29 mouse cellular contexts compared by ENCODE assay signal in genomic region chr8:28267277-28267676, GRCm38 (mm10).
"Had no signal": no experiment of that assay in that cellular context is flagged by ENCODE, and none has a peak within 500 bp of the region (broad histone marks: within the 10 kb centered on the region; RNA-seq: fewer than 3 reads in every experiment).

No protein-coding gene starts in this region.

- H3K36me3 ChIP-seq: embryonic facial prominence, embryonic 10.5 days; embryonic facial prominence, embryonic 12.5 days; embryonic facial prominence, embryonic 13.5 days; embryonic facial prominence, embryonic 15.5 days; forebrain, embryonic 10.5 days; forebrain, embryonic 12.5 days; forebrain, embryonic 15.5 days had no signal

- H3K4me1 ChIP-seq: embryonic facial prominence, embryonic 10.5 days; embryonic facial prominence, embryonic 12.5 days; embryonic facial prominence, embryonic 13.5 days; embryonic facial prominence, embryonic 15.5 days; forebrain, embryonic 10.5 days; forebrain, embryonic 12.5 days; forebrain, embryonic 13.5 days; forebrain, embryonic 15.5 days had no signal

- H3K9ac ChIP-seq: embryonic facial prominence, embryonic 12.5 days; embryonic facial prominence, embryonic 13.5 days; embryonic facial prominence, embryonic 15.5 days; forebrain, embryonic 12.5 days; forebrain, embryonic 13.5 days; forebrain, embryonic 15.5 days; forebrain, postnatal 0 days had no signal

- H3K4me3 ChIP-seq: embryonic facial prominence, embryonic 10.5 days; embryonic facial prominence, embryonic 12.5 days; embryonic facial prominence, embryonic 13.5 days; embryonic facial prominence, embryonic 15.5 days; erythroblast, embryonic 14.5 days; forebrain, embryonic 10.5 days; forebrain, embryonic 12.5 days; forebrain, embryonic 13.5 days; forebrain, embryonic 15.5 days; gastrocnemius, adult 2 months; heart, adult 2 months had no signal

- H3K27me3 ChIP-seq: embryonic facial prominence, embryonic 12.5 days; embryonic facial prominence, embryonic 13.5 days; embryonic facial prominence, embryonic 15.5 days; forebrain, embryonic 12.5 days; forebrain, embryonic 13.5 days; forebrain, embryonic 15.5 days had no signal

- ATAC-seq: forebrain, embryonic 13.5 days; forebrain, embryonic 14.5 days; forebrain, embryonic 15.5 days; forebrain, embryonic 16.5 days; forebrain, postnatal 0 days had no signal

- H3K9me3 ChIP-seq: embryonic facial prominence, embryonic 10.5 days; embryonic facial prominence, embryonic 12.5 days; embryonic facial prominence, embryonic 13.5 days; embryonic facial prominence, embryonic 15.5 days; forebrain, embryonic 10.5 days; forebrain, embryonic 12.5 days; forebrain, embryonic 13.5 days; forebrain, embryonic 15.5 days had no signal

- H3K4me2 ChIP-seq: embryonic facial prominence, embryonic 12.5 days; embryonic facial prominence, embryonic 13.5 days; embryonic facial prominence, embryonic 15.5 days; forebrain, embryonic 12.5 days; forebrain, embryonic 13.5 days; forebrain, embryonic 15.5 days had no signal

- DNase-seq: cerebellum, adult 2 months; cerebellum, adult 8-10 months; cerebellum, adult 9-10 months; cerebellum, adult 9-11 months; cerebellum, postnatal 10 days; cerebellum, postnatal 14 days; cerebellum, postnatal 25 days; cerebellum, postnatal 36 days; embryo, embryonic 11 days; forebrain, postnatal 0 days; gastrocnemius, adult 2 months; gastrocnemius, postnatal 10 days; gastrocnemius, postnatal 14 days; gastrocnemius, postnatal 25 days; gastrocnemius, postnatal 36 days; heart, adult 11 months; heart, adult 18-20 months; heart, adult 2 months had no signal

- H3K27ac ChIP-seq: embryonic facial prominence, embryonic 10.5 days; embryonic facial prominence, embryonic 12.5 days; embryonic facial prominence, embryonic 13.5 days; embryonic facial prominence, embryonic 15.5 days; forebrain, embryonic 10.5 days; forebrain, embryonic 12.5 days; forebrain, embryonic 13.5 days; forebrain, embryonic 15.5 days; gastrocnemius, adult 2 months; heart, adult 2 months had no signal
